Mouse (Mus musculus) frontal cortex, adult (tissue): ENCODE results near the gene Zfp454.

Experiments used
- ATAC-seq: cut with Nextera tagmentation; 2 replicates; pipeline ENCODE4 v1.9.2; 2017; ENCODE audit warnings: mild to moderate bottlenecking, moderate library complexity, mixed read lengths; ENCODE audit not compliant: low TSS enrichment

Gene Zfp454

DNA sequence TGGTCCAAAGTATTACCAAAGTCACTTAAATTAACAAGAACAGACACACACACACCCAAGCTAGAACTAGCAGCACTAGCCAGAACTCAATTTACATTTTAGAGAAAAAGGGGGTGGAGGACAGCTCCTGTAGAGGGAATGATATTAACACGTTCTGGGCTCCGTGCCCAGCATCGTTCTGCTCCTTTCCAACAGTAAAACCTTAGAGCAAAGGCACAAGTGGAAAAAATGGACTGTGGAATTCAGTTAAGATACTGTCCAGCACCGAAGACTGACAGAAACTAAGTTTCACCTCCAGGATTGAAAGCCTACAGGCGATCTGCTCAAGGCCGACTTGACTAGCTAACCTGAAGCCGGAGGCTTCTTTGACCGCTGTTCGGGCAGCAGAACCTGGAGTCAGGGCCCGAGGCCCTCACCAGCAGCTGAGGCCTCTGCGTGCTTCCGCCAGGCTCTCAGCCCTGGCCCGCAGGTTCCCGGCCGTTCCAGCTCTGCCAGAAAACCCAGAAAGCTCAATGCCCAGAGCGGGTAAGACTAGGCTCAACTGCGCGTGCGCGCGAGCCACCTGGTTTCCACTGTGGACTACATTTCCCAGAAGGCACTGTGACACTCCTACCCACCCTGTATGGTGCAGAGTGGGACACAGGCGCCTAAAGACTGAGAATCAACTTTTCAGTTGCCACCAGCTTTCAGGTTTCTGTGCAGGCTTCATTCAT lies 46.3 kb downstream of the Zfp454 start, which contains the start of gene Zfp879:
Gene Zfp879, minus strand, starts transcription at position 530 of the 713 bp plus-strand sequence.
- peak; percentile 100 for ATAC-seq

- ATAC-seq, result no peak
These were observed 51.7 kb downstream of the Zfp454 start for GRCm38 (mm10) chr11:50835727-50836126.

DNA sequence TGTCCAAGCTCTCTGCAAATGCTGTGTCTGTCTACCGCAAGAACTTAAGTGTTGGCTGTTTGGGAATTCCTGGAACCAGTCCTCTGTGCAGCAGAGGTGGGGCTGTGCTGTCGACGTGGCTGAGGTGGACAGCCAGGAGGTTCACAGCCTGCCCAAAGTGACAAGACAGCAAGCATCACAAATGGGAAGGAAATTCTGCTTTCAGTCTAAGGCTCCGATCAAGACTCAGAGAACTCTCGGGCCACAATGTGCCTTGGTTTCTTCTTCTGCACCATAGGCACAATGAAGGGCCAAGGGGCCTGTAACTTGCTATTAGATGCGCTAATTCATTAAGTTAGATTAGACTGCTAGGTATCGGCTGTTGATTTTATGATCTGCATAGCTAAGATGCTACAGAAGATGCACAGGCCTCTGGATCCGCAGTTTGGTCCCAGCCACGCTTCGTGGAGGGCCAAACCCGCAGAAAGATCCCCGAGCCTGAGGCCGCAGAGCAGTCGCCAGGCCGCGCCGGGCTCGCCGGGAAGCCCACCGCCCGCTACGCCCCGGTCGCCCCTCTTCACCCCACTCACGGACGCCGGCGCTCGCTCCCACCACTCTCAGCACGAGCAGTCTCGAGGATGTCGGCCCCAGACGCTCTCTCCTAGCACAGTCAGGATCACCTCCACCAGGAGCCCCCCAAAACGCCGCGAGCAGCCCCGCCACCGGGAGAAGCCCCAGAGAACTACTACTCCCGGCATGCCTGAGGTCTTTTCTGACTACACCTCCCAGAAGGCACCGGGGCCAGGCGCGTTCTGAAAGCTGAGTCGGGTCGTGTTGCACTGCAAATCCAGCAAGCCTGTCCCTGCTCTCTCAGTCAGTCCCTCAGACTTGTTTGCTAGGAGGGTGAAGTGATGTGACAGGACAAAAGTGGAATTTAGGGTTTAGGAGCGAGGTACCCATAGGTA lies 60.2 kb downstream of the Zfp454 start, which contains the start of gene Zfp354c:
Gene Zfp354c, minus strand, starts transcription at position 715 of the 944 bp plus-strand sequence.
- peak; percentile 100 for ATAC-seq

- no peak for ATAC-seq
These were observed 61.2 kb downstream of the Zfp454 start for GRCm38 (mm10) chr11:50826214-50826613.
